Mouse (Mus musculus): ENCODE measurements around the gene 4930562C15Rik. TPM values are rescaled to one million over a fixed set of nuclear protein-coding genes. Genes with fewer than 3 reads are reported as not detected.
"Not testable (repeated sequence)": the region's sequence is repeated elsewhere in the genome, so short reads cannot be mapped to it uniquely, and the experiment has no call there.

The 4930562C15Rik gene
- total RNA-seq (2015) (not detected in 2 replicates), total RNA-seq (2017) (not detected in 2 replicates)

DNA sequence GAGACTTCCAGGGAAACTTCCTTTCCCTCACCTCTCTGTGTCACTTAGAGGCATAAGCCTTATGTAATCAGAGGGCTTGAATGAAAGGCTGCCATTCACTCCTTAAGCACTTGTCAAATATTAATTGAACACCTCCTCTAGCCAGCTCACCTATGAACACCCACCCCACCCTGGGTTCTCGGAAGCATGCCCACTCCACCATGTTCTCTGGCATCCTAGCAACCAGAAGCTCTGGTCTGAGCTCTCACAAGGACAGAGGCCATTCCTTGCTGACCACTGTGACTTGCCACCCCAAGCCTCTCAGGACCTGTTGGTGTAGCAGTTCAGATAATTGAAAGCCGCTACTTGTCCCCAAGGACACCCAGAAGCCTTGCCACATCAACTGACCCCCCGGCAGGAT, at the start of gene 4930562C15Rik:
TSS of gene 4930562C15Rik (plus strand) at position 226 of the 400 bp plus-strand sequence.
- no peak for ATAC-seq (ENCODE audit: poor library complexity, severe bottlenecking)

DNA sequence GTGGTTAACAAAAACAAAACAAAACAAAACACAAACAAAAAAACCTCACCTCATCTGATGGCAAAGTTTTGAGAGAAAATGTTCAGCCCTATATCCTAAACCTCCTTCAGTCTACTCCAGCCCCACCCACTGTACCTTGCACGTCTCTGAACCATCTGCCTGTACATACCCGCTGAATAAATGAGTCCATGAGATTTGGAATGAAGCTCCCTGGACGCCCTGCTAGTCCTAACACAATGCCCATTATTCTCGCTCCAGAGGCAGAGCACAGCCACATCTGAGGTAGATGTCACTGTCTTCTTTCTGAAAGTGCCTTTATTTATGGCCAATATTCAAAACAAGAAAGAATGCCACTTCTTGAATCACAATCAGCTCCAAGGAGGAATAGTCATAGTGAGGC, 49.5 kb upstream of the 4930562C15Rik start:
- ATAC-seq (ENCODE audit: poor library complexity, severe bottlenecking), result no peak

DNA sequence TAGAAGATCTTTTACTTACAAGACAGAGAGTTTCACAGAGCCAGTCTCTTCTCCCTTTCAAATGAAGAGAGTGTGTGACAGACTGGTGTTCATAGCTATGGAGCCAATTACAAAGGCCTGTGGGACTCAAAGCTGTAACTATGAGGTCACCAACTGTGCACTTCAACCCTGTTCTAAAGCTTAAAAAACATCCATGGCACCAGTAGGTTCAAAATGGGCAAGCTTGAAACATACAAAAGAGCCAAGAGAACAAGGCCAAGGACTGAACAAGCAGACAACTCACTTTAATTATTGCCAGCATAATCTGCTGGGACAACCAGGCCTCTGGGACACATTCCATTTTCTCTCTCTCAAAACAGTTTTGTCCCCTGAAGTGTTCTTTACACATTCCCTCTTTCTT, 47.0 kb upstream of the 4930562C15Rik start:
- no peak for ATAC-seq (ENCODE audit: poor library complexity, severe bottlenecking)

DNA sequence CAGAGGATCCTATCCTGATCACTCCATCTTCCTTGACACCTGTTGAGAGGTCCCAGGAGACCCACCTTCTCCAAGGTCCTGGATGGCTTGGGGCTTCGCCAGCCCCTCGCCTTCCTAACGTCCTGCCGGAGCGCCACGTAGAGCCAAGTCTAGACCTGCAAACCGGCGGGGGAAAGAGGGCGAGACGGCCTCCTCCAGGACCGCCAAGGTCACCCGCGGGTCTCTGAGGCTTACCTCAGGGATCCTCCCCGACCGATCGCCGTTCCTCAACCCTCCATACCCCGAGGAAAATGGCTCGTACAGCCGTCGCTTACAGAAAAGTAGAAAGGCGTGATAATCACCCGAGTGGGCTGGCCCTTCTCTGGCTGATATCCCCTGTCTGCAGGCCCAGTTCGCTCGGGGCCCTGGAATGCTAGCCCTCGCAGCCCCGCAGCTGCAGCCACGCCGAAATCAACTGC, 45.9 kb upstream of the 4930562C15Rik start:
- ATAC-seq (ENCODE audit: poor library complexity, severe bottlenecking), result peak; percentile 8; the same call in 1 of the 2 replicates

DNA sequence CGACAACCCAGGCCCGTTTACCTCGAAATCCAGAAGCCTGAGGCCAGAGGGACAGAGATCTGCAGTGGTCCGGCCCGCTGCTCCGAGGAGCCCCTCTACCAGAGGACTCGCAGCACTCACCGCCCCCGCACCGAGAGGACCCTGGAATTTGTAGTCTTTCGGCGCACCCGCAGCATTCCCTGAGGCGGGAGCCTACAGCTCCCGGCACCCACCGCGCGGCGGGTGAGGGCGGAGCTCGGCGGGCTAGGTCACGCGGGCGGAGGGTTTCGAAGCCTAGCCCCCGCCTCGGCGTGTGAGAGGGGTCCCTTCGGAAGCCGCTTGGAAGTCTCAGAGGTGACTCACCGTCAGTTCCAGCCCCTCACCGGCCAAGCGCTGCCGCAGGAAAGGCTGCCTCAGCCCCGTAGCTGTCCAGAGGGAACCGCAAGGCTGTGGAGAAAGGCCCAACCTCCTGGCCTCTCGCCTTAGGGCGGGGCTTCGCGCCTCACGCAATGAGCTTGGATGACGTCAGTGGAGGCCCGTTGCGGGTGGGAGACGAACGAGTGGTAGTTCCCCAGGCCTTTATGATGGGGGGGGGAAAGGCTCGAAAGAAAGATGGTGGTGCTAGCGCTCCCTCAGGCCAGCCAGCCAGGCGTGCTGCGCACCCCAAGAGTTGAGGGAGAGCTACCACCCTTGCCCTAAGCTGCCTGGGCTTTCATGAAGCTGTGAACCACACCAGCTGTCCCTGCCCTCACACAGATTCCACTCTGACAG, 45.2 kb upstream of the 4930562C15Rik start, which contains the start of gene Cdip1:
TSS of gene Cdip1 (minus strand) at position 483 of the 750 bp plus-strand sequence.
- ATAC-seq (ENCODE audit: poor library complexity, severe bottlenecking), result peak; percentile 95

DNA sequence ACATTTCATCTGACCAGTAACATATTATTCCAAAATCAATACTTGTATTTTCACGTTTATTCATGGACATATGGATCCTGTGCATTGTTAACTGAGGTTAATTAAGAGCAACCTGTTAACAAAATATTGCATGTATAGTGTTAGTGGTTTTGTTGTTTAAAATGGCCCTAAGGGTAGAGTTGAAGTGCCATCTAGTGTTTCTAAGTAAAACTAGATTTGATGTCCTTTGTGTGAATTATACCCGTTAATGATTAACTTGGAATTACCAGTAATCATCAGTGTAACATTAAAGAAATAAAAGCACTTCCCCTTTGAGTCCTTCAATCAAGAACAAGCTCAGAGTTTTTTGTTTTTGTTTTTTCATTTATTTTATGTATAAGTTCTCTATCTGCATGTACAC, 43.9 kb upstream of the 4930562C15Rik start:
- no peak for ATAC-seq (ENCODE audit: poor library complexity, severe bottlenecking)

DNA sequence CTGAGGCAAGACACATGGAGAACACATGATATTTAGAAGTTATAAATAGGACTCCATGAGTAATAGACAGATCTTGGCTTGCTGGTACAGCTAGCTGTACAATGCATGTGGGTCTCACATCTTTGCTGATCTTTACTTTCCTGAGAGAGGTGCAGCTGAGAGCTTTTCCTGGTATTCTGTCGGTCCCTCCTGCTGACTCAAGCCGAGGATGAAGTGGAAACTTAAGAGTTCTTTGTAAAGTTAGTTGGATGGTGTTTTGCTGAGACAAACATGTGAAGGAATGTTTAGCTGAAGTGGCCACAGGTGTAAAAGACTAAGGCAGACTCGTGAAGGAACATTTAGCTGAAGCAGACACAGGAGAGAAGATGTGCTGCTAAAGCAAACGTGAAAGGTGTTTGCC, 38.6 kb upstream of the 4930562C15Rik start:
- no peak for ATAC-seq (ENCODE audit: poor library complexity, severe bottlenecking)

DNA sequence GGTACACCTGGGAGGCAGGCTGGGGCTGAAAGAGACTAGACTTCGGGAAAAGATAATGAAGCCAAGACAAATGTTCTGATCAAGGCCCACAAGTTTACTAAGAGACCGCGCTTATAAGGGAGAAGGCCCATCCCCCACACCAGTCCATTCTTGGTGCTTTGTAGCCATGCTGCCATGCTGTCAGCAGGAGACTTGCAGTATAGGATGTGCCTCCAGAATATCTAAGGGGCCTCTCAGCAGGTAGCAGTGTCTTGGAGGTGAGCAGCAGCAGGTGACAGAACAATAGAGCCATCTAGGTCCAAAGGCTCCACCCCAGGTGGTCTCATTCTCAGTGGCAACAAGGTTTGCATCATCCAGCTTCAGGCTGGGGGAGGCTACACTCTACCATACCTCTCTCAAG, 16.9 kb upstream of the 4930562C15Rik start:
- no peak for ATAC-seq (ENCODE audit: poor library complexity, severe bottlenecking)

DNA sequence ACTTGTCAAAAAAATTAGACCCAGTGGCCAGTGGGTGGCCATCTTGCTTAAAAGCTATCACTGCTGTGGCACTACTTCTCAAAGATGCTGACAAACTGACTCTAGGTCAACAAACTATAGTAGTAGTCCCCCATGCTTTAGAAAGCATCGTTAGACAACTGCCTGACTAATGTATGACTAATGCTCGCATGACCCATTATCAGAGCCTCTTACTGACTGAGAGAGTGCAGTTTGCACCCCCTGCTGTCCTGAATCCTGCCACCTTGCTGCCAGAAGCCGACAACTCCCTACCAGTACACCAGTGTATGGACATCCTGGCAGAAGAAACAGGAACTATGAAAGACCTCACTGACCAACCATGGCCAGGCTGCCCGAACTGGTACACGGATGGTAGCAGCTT, 10.8 kb upstream of the 4930562C15Rik start:
- ATAC-seq (ENCODE audit: poor library complexity, severe bottlenecking), result not testable (repeated sequence)

DNA sequence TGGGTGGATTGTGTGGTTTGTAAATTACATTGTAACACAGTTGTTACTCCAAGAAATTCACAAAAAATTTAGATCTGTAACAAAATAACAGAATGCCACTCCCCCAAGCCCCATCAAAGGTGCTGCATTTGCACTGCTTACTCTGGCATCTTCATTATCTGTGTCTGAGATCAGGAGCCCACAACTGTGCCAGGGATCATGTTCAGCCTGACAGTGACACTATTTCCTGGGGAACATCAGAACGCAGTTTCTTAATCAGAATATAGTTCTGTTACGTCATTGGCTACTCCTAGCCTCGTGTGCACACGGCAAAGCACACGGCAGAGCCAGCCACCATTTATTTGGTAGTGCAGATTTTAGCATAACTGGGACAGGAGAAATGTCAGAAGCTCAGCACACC, 7.6 kb upstream of the 4930562C15Rik start:
- ATAC-seq (ENCODE audit: poor library complexity, severe bottlenecking), result no peak

DNA sequence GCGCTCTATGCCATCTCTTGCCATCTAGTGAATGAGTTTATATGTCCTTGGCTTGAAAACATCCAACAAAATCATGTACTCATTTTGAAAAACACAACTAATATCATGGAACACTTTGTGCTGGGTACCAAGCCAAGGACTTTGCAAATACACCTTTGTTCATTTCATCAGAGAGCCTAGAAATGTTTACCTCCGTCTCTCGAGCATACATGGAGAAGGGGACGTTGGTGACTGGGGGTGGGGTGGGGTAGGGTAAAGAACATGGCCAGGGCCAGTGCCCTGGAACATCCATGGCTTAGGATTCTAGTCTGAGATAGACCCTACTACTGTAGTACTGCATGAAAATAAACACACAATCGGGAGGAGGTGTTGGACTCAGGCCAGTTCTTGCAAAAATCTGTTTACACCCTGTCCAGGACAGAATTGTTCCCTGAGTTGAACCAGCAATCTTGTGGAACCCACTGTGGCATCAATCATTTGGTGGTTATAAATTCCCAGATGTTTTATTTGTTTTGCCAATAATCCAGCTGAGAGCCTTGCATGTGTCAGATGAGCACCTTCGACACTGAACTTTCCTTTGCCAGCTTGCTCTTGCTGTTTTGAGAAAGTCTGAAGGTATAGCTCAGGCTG, 5.8 kb upstream of the 4930562C15Rik start:
- ATAC-seq (ENCODE audit: poor library complexity, severe bottlenecking), result no peak

DNA sequence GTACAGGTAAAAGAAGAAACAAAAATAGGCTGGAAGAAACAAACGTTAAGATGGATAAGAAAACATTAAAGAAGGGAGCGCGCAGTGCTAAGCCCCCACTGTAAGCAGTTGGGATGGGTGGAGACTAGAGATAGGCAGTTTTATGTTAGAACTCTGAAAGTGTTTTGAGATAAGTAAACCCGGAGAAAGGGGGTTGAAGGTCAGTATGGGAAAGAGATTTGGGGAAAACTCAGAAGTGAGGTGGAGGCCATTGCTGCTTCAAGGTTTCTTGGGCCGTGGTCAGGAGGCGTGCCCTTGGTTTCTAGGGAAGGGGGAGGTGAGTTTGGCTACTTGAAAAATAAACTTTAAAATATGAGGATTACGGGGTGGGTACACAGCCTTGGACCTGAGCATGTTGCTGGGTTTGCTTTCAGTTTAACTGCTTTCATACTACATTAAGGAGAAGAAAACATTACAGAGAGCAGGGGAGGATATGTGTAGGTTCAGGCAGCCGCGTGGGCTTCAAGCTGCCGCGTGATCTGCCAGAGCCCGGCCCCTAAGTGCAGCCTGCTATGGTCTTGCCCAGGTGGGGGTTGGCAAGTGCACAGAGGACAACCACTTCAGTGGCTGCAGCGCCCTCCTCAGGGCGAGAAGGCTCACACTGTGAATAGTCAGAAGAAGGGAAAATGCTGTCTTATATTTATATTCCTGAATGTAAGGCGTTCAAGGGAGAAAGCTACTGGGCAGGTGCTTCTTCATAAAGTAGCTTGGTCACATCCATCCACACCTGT, 3.4 kb upstream of the 4930562C15Rik start:
- ATAC-seq (ENCODE audit: poor library complexity, severe bottlenecking), result no peak

DNA sequence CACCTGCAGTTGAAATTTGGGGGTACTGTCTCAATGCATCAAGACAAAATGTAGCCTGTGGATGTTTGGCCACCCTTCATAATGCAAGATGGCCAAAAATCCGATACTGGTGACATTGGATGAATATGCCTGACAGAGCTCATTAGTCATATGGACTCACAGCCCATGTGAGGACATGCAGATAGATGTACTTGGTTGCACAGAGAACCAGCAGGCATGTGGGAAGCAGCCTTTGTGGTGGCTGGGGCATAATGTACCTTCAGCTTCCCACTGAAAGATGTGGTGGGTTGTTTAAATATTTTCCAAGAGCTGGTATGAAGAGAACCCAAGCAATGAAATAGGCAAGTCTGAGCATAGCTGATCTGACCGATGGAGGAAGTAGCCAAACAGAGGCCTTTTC, 1.4 kb upstream of the 4930562C15Rik start:
- no peak for ATAC-seq (ENCODE audit: poor library complexity, severe bottlenecking)

DNA sequence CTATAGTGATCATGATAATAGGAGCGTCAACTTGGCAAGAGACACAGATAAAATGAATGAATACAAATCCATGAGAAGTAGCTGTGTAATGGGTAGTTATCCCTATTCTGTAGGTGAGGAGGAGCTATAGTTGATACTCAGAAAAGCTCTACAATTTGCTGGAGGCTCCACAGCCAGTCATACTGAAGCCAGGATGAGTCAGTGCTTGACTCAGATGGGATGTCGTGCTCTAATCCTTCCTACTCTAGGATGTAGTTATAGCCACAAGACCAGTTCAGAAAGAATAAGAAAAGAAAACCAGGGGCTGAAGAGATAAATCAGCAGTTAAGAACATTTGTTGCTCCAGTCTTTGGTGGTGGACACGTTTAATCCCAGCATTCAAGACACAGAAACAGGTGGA, 2.4 kb downstream of the 4930562C15Rik start:
- no peak for ATAC-seq (ENCODE audit: poor library complexity, severe bottlenecking)

DNA sequence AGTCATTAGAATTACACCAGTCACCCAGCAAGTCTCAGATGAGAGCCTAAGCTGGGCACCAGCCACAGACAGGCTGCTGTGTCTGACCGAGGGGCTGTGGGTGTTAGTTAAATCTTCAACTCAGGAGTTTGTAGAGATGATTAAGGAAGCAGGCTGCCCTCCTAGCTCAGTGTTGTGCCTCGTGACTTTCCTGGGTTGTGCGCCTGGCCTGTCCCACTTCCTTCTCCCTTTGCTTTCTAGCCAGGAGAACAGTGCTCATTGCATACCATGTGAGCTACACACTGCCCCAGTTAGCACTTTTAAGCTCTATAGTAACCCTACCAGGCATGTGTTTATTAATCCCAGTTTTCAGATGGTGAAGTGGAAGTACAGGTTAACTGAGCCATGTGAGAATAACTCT, 4.3 kb downstream of the 4930562C15Rik start:
- ATAC-seq (ENCODE audit: poor library complexity, severe bottlenecking), result no peak

DNA sequence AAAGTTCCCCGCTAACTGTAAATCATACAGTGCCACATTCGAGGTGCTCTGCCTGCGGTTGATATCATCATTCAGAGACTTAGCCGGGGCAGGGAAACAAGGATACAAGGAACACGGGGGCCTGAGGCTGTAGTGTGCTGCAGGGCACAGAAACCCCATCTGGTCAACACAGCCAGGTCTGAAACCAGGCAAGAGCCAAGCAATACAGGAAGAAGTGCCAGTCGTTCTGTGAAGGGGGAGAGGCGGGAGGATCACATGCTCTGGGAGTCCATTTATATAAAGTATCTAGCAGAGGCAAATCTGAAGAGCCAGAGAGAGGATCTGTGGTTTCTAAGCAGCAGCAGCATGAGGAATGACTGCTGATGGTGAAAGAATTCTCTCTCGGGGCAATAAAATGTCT, 5.0 kb downstream of the 4930562C15Rik start:
- no peak for ATAC-seq (ENCODE audit: poor library complexity, severe bottlenecking)

DNA sequence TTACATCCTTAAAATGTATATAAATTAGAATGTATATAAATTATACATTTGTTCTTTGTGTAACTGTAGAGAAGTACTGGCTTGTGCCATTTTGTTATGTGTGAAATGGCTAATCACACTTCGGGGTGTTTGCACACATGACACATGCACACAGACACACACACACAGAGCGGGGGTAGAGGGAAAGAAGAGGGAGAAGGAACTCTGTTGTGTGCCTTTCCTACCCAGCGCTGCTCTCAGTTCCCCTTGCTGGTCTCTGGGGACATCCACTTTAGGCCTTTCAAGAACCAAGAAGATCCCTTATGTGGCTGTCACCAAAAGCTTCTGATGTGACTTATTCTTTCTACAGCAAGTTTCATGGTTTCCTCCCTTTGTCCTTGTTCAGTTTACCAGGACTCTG, 11.8 kb downstream of the 4930562C15Rik start:
- ATAC-seq (ENCODE audit: poor library complexity, severe bottlenecking), result no peak

DNA sequence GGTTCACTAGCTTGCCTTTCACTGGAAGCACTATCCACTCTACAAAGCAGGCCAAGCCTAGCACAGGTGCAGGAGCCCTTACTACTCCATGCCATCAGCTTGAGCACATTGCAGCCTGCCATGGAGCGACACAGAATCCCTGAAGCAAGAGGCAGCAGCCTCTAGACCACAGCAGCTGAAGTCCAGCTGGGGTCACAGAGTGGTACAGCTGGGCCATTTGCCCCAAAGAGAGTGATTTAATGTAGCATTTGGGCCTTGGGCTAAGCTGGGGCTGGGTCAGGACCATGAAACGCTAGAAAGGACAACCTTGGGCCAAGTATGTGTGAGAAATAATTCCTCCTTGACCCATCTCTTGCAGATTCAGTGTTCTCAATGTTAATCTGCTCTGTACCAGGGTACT, 12.9 kb downstream of the 4930562C15Rik start:
- ATAC-seq (ENCODE audit: poor library complexity, severe bottlenecking), result no peak

DNA sequence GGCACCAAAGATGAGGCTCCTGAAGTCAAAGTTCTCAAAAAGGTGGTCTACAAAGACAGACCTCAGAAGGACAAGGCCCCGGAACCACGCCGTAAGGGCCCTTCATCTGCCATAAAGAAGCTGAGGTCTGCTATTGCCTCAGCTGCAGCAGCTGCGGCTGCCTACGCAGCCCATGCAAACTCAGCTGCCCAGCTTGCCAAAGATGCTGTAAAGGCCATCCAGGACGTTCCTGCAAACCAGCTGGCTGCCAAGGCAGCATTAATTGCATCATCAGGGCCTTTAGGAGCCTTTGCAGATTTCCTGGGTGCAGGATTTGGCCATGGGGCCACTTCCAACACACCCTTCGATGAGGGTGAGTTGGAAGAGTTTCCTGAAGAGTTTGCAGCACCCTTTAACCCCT, 15.1 kb downstream of the 4930562C15Rik start:
- ATAC-seq (ENCODE audit: poor library complexity, severe bottlenecking), result no peak

DNA sequence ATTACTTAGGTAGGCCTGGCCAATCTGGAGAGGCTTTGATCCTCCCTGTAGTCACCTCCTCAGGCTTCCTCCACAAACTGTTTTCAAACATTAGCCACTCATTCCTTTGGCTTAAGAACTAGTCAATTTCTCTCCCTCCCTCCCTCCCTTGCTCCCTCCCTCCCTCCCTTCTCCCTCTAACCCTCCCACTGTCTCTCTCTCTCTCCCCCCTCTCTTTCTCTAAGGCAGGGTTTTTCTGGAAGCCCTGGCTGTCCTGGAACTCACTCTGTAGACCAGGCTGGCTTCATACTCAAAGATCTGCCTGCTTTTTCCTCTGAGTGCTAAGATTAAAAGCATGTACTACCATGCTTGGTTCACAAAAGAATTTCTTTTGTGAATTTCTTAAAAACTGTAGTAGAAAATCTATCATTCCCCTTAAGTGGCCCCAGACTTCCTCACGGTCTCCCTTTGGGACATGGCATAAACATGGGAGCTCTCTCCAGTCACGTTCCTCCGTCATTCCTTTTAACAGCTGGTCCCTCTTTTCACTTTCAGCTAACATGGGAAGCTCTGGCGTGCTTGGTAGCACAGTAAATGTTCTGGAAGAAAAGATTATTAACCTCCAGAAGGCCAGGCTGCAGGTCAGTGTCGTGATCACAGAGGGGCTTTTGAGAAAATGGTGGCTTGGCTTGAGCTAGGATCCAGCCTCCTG, 15.9 kb downstream of the 4930562C15Rik start:
- no peak for ATAC-seq (ENCODE audit: poor library complexity, severe bottlenecking)

All from megakaryocyte, adult 5-6 weeks (primary cell).